In the genomic region with DNA sequence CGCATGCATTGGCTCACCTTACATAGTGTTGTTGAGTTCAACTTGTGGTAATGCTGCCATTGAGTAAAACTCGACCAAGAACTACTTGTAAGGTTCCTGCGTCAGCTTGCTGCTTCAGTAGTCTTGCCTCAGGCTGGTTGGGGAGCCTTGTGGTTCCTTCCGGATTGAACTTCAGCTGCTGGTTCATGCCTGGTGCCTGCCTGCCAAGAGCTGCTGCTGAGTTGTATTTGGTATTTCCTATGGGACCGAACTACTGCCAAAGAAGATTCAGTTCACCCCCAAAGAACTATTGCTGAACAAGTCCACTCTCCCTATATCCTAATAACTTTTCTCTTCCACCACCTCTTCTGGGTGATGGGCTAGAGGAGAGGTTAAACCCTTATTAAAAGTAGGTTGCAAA, we compare ENCODE assay signal across 21 mouse cellular contexts.
"Had no signal": no experiment of that assay in that cellular context is flagged by ENCODE, and none has a peak within 500 bp of the region (broad histone marks: within the 10 kb centered on the region; RNA-seq: fewer than 3 reads in every experiment).

No protein-coding gene starts in this region.

- H3K27me3 ChIP-seq: liver, embryonic 15.5 days; lung, embryonic 15.5 days; megakaryocyte, embryonic 14.5 days; midbrain, embryonic 12.5 days; midbrain, embryonic 15.5 days; neural tube, embryonic 12.5 days; stomach, embryonic 15.5 days had no signal

- DNase-seq: liver, postnatal 0 days; lung, adult 2 months; lung, postnatal 14 days; lung, postnatal 36 days; retina, postnatal 1 day; right cerebral cortex, adult 18-20 months; right cerebral cortex, postnatal 25 days; right cerebral cortex, postnatal 4 days; thymus, adult 2 months; thymus, postnatal 25 days; thymus, postnatal 4 days had no signal

- H3K4me3 ChIP-seq: liver, embryonic 15.5 days; lung, embryonic 15.5 days; megakaryocyte, embryonic 14.5 days; midbrain, embryonic 12.5 days; midbrain, embryonic 15.5 days; neural tube, embryonic 12.5 days; stomach, embryonic 15.5 days had no signal

- H3K4me2 ChIP-seq: liver, embryonic 15.5 days; lung, embryonic 15.5 days; midbrain, embryonic 12.5 days; midbrain, embryonic 15.5 days; neural tube, embryonic 12.5 days; stomach, embryonic 15.5 days had no signal

- H3K36me3 ChIP-seq: liver, embryonic 15.5 days; lung, embryonic 15.5 days; midbrain, embryonic 12.5 days; midbrain, embryonic 15.5 days; neural tube, embryonic 12.5 days; stomach, embryonic 15.5 days had no signal

- H3K4me1 ChIP-seq: stomach, embryonic 15.5 days had no signal

- H3K9me3 ChIP-seq: liver, embryonic 15.5 days; lung, embryonic 15.5 days; midbrain, embryonic 12.5 days; midbrain, embryonic 15.5 days; neural tube, embryonic 12.5 days; stomach, embryonic 15.5 days had no signal

- H3K27ac ChIP-seq: liver, embryonic 15.5 days; lung, embryonic 15.5 days; macrophage; midbrain, embryonic 12.5 days; midbrain, embryonic 15.5 days; neural tube, embryonic 12.5 days; stomach, embryonic 15.5 days; stomach, postnatal 0 days had no signal

- ATAC-seq: liver, postnatal 0 days; lung, postnatal 0 days; midbrain, embryonic 15.5 days had no signal

- H3K9ac ChIP-seq: liver, embryonic 15.5 days; liver, postnatal 0 days; lung, embryonic 15.5 days; midbrain, embryonic 12.5 days; midbrain, embryonic 15.5 days; neural tube, embryonic 12.5 days; stomach, embryonic 15.5 days had no signal
